Mouse (Mus musculus) kidney, postnatal 4 days (tissue): ENCODE results near the gene Lhfpl2.

ENCODE experiments used
- DNase-seq, 2 experiments: peaks; one replicate each; pipeline ENCODE4 v3.0.0; 2021; ENCODE audit warnings: mixed read lengths in 2 of 2

Lhfpl2 gene

DNA sequence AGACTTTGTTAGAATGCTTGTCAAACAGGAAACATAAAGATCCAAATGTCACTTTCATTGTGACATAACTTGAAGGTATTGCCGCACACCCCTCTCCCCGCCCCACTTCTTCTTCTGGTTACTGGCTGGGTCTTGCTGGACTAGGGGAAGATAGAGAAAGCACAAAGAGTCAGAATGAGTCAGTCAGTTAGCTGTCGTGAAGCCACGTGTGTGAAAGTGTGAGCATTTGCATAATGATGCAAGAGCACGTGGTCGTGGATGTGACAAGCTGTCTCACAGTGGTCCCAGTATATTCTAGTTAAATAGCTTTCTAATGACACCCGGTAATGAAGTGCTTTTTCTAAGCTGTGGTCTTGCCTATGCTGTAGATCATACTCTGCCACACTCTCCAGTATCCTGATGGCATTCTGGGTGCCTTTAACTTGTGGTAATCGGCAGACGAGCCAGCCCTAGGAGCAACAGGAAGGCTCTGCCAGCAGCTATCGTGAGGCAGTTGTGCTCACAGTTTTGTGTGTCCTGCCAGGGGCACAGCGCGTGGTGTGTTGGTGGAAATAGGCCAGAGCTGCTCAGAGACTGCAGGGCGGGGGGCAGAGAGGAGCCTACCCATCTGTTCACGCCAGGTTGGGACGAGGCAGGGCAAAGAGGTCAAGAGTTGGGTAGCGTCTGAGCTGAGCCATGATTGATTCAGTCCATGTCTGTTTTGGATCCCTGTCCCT, 40.9 kb downstream of the Lhfpl2 start:
- no peak for DNase-seq

- no peak for DNase-seq
These were observed 41.5 kb downstream of the Lhfpl2 start for GRCm38 (mm10) chr13:94099087-94099486.

- DNase-seq = no peak
These were observed 42.8 kb downstream of the Lhfpl2 start for GRCm38 (mm10) chr13:94100361-94100760.

- DNase-seq = no peak
These were observed 43.5 kb downstream of the Lhfpl2 start for GRCm38 (mm10) chr13:94101020-94101571.

DNA sequence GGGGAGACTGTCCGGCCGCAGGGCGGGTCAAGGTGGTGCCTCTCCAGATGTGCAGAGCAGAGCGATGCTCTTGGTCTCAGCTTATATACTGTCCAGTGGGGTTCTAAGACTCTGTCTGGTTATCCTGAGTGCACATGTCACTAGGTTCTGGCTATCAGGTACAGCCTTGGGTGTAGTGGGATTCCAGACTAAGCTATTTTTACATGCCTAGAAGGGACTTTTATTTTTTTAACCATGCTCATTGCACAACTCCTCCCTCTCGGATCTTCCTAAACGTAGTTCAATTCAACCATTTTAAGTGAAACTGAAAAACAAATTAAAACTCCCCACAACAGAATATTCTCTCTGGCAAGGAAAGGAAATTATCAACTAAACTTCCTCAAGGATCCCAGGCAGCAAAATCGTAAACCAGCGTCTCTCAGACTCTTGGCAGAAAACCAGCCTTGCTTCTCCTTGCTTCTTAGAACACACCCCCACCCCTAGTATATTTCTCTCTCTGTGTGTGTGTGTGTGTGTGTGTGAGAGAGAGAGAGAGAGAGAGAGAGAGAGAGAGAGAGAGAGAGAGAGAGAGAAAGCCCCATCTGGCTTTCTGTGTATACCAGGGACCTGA, 47.4 kb downstream of the Lhfpl2 start:
- no peak for DNase-seq

GRCm38 (mm10) chr13:94106431-94106830, 48.8 kb downstream of the Lhfpl2 start:
- no peak for DNase-seq

DNA sequence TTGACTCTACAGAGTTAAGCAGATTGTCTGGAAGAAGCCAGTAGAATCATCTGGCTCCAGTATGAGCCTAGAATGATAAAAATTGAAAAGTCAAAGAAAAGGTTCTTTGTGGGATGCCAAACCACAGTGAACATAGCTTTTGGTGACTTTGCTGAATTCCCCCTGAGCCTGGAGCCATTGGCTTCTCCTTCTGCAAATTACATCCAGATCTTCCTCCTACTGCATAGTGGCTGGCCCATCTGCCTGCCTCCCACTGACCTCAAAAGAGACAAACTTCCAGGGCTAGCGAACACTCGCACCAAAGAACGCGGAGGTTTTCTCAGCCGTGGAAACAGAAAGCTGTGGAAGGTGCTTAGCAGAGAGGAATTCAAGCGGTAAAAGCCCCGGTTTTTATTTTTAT, 49.4 kb downstream of the Lhfpl2 start:
- no peak for DNase-seq

- no peak for DNase-seq
These were observed 53.0 kb downstream of the Lhfpl2 start for GRCm38 (mm10) chr13:94110556-94110955.

GRCm38 (mm10) chr13:94115476-94115875, 57.9 kb downstream of the Lhfpl2 start:
- DNase-seq = peak; percentile 85 to 91

- DNase-seq = peak; percentile 54 to 71
These were observed 59.3 kb downstream of the Lhfpl2 start for GRCm38 (mm10) chr13:94116705-94117410.

- DNase-seq = no peak
These were observed 59.9 kb downstream of the Lhfpl2 start for GRCm38 (mm10) chr13:94117522-94117921.

DNA sequence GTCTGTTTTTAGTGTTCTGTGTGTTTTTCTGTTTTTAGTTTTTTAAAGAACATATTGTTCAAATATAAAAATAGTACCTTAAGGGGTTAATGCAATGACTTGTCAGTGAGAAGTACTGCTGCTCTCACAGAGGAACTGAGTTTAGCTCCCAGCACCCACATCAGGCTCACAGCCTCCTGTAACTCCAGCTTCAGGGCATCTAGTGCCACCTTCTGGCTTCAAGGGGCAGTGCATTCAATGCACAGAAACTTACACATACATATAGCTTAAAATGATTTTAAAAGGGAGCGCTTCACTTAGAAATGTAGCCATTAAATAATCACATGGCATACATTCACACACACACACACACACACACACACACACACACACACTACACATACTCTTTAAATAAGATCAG, 60.5 kb downstream of the Lhfpl2 start:
- no peak for DNase-seq

GRCm38 (mm10) chr13:94119309-94119708, 61.7 kb downstream of the Lhfpl2 start:
- DNase-seq = no peak

- DNase-seq = no peak
These were observed 65.4 kb downstream of the Lhfpl2 start for GRCm38 (mm10) chr13:94122703-94123592.

GRCm38 (mm10) chr13:94130394-94130793, 72.8 kb downstream of the Lhfpl2 start:
- no peak for DNase-seq

- DNase-seq = no peak
These were observed 73.5 kb downstream of the Lhfpl2 start for GRCm38 (mm10) chr13:94131135-94131534.

DNA sequence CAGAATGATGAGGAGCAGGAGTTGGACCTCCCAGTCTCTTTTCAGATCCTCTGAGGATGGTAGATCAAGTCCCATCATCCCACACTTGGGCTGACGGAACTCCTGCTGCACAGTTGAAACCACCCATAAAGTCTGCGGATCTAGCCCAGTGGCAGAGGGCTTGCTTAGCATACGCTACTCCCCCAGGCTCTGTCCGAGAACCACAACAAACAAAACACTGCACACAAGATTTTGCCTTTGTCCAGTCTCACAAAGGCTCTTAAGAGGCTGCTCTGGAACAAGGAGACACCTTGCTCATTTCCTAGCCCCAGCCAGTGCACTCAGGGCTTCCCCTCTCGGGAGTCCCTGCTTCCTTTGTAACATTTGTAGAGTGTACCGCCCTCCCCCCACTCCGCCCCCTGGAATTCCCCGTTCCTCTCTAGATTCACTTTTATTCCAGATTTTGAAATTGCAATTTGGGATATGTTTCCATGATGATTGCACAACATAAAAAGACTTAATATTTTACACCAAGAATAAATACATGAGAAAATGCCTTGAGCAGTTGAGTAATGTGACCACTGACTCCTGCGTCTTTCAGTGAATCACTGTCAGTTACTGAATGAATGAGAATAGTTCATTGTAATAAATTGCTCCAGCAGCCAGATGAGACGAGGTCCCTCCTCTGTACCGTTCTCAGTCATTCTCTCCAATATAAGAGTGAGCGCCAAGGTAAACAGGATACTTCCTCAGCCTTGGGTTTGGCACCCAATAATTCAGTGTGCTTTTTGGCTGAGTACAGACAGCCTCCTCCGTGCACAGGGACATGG, 74.8 kb downstream of the Lhfpl2 start:
- DNase-seq = peak; percentile 56 to 61

DNA sequence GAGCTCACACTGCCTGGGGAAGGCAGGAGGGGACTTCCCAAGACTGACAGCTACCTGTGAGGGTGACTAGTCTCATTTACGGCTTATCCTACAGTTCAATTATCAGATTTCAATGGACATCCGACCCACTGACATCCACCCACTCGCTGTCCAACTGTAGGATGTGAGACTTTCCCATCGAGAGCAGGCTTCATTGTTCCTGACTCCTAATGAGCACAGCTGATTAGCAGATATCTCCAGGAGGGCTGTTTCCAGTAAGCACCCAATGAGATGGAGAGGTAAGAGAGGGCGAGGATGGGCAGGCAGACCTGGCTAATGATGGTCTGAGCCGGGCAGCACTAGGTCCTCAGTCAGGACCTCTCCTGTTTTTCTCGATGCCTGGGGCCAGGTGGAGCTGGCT, 77.0 kb downstream of the Lhfpl2 start:
- DNase-seq = peak in 1 of 2 experiments; percentile 41

DNA sequence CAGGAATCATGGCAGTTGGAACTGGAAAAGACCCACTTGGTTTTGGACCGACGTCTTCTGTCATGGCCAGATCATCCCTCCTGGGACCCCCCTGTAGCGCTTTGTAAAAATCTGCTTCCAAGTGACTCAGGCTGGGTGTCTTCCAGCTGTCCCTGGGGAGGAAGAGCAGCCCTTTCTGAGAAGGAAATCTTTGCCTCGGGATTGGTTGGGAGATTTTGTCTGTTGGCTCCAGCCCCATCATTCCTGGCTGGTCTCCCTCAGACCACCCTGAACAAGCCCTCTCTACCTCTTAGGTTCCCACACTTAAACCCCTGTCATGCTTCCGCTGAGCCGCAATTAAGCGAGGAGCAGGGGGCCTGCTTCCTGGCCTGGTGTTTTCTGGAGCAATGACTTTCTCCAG, 77.6 kb downstream of the Lhfpl2 start:
- peak; percentile 74 to 80 for DNase-seq

GRCm38 (mm10) chr13:94139713-94140445, 82.3 kb downstream of the Lhfpl2 start:
- DNase-seq = peak in 1 of 2 experiments; percentile 47

- DNase-seq = peak in 1 of 2 experiments; percentile 55
These were observed 82.8 kb downstream of the Lhfpl2 start for GRCm38 (mm10) chr13:94140446-94140845.
